Mouse (Mus musculus): ENCODE measurements around the gene Zfp652. TPM values are rescaled to one million over a fixed set of nuclear protein-coding genes. Genes with fewer than 3 reads are reported as not detected.
A peak's percentile ranks its signal among the peaks of the same experiment; 100 is the strongest.

Zfp652 gene
- polyA plus RNA-seq, 1 experiment from 2014 or later = 23.2 TPM

- Histone ChIP-seq H3K4me2 (ENCODE audit: low read depth, low read length) (no peak overlapping the region), H3K4me3 (ENCODE audit: low read length) (no peak overlapping the region), H3K27me3 (ENCODE audit: control insufficient read depth, insufficient read depth, low read depth, low read length) (no peaks in the 10 kb centered on the region), H3K36me3 (ENCODE audit: control insufficient read depth, insufficient read depth, low read length) (no peaks in the 10 kb centered on the region), H3K9me3 (ENCODE audit: control insufficient read depth, low read length) (no peaks in the 10 kb centered on the region), H3K4me1 (replicated peaks; ENCODE audit: control insufficient read depth, insufficient read depth, low read length) (no peaks in the 10 kb centered on the region), H3K27ac (ENCODE audit: low read length) (no peak overlapping the region), H3K9ac (ENCODE audit: low read length) (no peak overlapping the region)
- no peak for ATAC-seq (ENCODE audit: low read depth)
- WGBS = 82% methylated on average over 12 of the region's 12 CpGs
Observed at GRCm38 (mm10) chr11:95704032-95704969, 8.2 kb upstream of the Zfp652 start.

DNA sequence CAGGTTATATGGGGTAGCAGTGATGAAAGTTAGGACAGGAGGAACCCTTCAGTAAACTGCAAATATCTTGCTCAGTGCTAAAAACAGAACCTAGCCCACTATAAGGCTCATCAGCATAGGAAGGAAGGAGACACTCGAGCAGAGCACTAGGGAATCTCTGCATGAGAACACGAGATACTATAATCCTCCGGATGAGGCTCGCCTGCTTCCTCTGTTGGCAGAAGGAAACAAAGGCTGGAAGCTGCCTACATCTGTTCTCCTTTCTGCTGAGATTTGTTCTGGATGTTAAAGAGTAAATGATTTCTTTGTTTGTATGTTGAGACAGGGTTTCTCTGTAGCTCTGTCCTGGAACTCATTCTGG lies 7.5 kb upstream of the Zfp652 start:
- 67% methylated on average over 4 of the region's 4 CpGs for WGBS
- ATAC-seq (ENCODE audit: low read depth) = no peak
- Histone ChIP-seq H3K4me1 (replicated peaks; ENCODE audit: control insufficient read depth, insufficient read depth, low read length) (no peaks in the 10 kb centered on the region), H3K36me3 (ENCODE audit: control insufficient read depth, insufficient read depth, low read length) (no peaks in the 10 kb centered on the region), H3K9ac (ENCODE audit: low read length) (no peak overlapping the region), H3K4me2 (ENCODE audit: low read depth, low read length) (no peak overlapping the region), H3K27me3 (ENCODE audit: control insufficient read depth, insufficient read depth, low read depth, low read length) (no peaks in the 10 kb centered on the region), H3K4me3 (ENCODE audit: low read length) (no peak overlapping the region), H3K9me3 (ENCODE audit: control insufficient read depth, low read length) (no peaks in the 10 kb centered on the region), H3K27ac (ENCODE audit: low read length) (no peak overlapping the region)

- no peak for ATAC-seq (ENCODE audit: low read depth)
- no peaks in the 10 kb centered on the region for H3K9me3 ChIP-seq (ENCODE audit: control insufficient read depth, low read length)
- H3K27me3 ChIP-seq (ENCODE audit: control insufficient read depth, insufficient read depth, low read depth, low read length) = no peaks in the 10 kb centered on the region
- H3K27ac ChIP-seq (ENCODE audit: low read length) = no peak overlapping the region
- H3K36me3 ChIP-seq (ENCODE audit: control insufficient read depth, insufficient read depth, low read length) = no peaks in the 10 kb centered on the region
- 85% methylated on average over 6 of the region's 6 CpGs for whole genome bisulfite sequencing
- peaks cover 9% of the 10 kb centered on the region for H3K4me1 ChIP-seq (replicated peaks; ENCODE audit: control insufficient read depth, insufficient read depth, low read length)
- H3K4me2 ChIP-seq (ENCODE audit: low read depth, low read length) = no peak overlapping the region
- H3K9ac ChIP-seq (ENCODE audit: low read length) = no peak overlapping the region
- no peak overlapping the region for H3K4me3 ChIP-seq (ENCODE audit: low read length)
Observed at GRCm38 (mm10) chr11:95709534-95710040, 2.9 kb upstream of the Zfp652 start.

- Histone ChIP-seq H3K4me2 (ENCODE audit: low read depth, low read length) (no peak overlapping the region), H3K4me1 (replicated peaks; ENCODE audit: control insufficient read depth, insufficient read depth, low read length) (peaks cover 18% of the 10 kb centered on the region), H3K36me3 (ENCODE audit: control insufficient read depth, insufficient read depth, low read length) (no peaks in the 10 kb centered on the region), H3K4me3 (ENCODE audit: low read length) (no peak overlapping the region), H3K9me3 (ENCODE audit: control insufficient read depth, low read length) (no peaks in the 10 kb centered on the region), H3K27ac (ENCODE audit: low read length) (no peak overlapping the region), H3K9ac (ENCODE audit: low read length) (no peak overlapping the region), H3K27me3 (ENCODE audit: control insufficient read depth, insufficient read depth, low read depth, low read length) (no peaks in the 10 kb centered on the region)
- 81% methylated on average over 7 of the region's 7 CpGs for WGBS
- no peak for ATAC-seq (ENCODE audit: low read depth)
Observed at GRCm38 (mm10) chr11:95710478-95710877, 2.0 kb upstream of the Zfp652 start.

DNA sequence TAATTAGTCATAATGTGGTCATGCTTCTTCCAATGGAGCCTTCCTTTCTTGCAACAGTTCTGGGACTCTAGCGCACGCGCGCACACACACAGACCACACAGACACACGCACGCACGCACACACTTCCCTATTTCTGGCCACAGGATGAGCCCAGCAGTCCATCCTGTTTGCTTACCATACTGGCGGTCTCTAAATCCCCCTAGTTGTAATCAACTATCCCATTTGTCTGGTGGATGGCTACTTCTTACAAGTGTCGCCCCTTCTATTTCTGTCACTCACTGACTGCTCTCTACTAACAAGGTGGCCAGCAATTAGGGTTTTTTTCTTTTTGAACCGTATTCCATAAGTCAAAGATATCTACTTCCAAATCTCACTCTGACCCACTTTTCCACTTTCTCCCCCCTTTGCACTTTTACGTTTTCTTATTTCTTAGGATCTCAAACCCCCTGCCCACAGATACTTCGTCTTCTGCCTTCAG lies 349 bp upstream of the Zfp652 start:
- H3K9ac ChIP-seq (ENCODE audit: low read length) = peak overlapping the region; percentile 98

DNA sequence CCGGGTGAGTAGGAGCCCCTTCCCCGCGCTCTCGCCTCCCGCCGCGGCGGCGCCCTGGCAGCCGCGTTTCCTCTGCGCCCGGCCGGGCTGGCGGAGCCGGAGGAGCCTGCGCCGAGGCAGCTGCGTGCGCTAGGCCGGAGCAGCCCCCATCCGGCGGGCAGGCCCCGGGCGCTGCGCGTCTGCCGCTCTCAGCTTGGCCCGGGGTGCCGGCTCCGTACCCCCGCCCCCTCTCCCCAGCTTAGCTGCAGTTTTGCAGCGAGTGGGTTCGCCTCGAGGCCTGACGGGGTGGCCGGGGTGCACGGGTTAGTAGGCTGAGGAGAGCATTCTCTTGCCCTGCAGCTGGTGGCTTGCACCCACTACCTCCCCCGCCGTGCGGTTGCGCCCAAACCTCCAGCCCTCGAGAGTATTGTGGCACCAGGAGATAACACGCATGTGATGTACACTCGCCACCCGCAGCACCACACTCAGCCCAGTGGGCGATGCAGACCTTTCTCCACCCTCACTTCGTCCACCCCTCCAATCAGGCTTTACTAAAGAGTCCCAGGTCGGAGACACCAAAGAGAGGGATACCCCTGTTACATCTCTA lies 845 bp downstream of the Zfp652 start:
- no peaks in the 10 kb centered on the region for H3K9me3 ChIP-seq (ENCODE audit: control insufficient read depth, low read length)
- peak overlapping the region; percentile 95 for H3K4me3 ChIP-seq (ENCODE audit: low read length)
- WGBS = under 1% methylated on average over 33 of the region's 49 CpGs
- no peaks in the 10 kb centered on the region for H3K27me3 ChIP-seq (ENCODE audit: control insufficient read depth, insufficient read depth, low read depth, low read length)
- peak; percentile 62 for ATAC-seq (ENCODE audit: low read depth)
- H3K9ac ChIP-seq (ENCODE audit: low read length) = peak overlapping the region; percentile 98
- peak overlapping the region; percentile 97 for H3K27ac ChIP-seq (ENCODE audit: low read length)
- peaks cover 25% of the 10 kb centered on the region for H3K4me1 ChIP-seq (replicated peaks; ENCODE audit: control insufficient read depth, insufficient read depth, low read length)
- peak overlapping the region; percentile 91 for H3K4me2 ChIP-seq (ENCODE audit: low read depth, low read length)
- H3K36me3 ChIP-seq (ENCODE audit: control insufficient read depth, insufficient read depth, low read length) = no peaks in the 10 kb centered on the region

More for the DNA sequence above, 349 bp upstream of the Zfp652 start:
- Histone ChIP-seq H3K27me3 (ENCODE audit: control insufficient read depth, insufficient read depth, low read depth, low read length) (no peaks in the 10 kb centered on the region), H3K4me1 (replicated peaks; ENCODE audit: control insufficient read depth, insufficient read depth, low read length) (peaks cover 25% of the 10 kb centered on the region), H3K4me3 (ENCODE audit: low read length) (peak overlapping the region; percentile 95), H3K36me3 (ENCODE audit: control insufficient read depth, insufficient read depth, low read length) (no peaks in the 10 kb centered on the region), H3K27ac (ENCODE audit: low read length) (peak overlapping the region; percentile 97), H3K4me2 (ENCODE audit: low read depth, low read length) (peak overlapping the region; percentile 91), H3K9me3 (ENCODE audit: control insufficient read depth, low read length) (no peaks in the 10 kb centered on the region)
- WGBS = 22% methylated on average over 12 of the region's 12 CpGs
- peak; percentile 20; the same call in 1 of the 2 replicates for ATAC-seq (ENCODE audit: low read depth)

- Histone ChIP-seq H3K4me1 (replicated peaks; ENCODE audit: control insufficient read depth, insufficient read depth, low read length) (peaks cover 25% of the 10 kb centered on the region), H3K9ac (ENCODE audit: low read length) (peak overlapping the region; percentile 98), H3K27me3 (ENCODE audit: control insufficient read depth, insufficient read depth, low read depth, low read length) (no peaks in the 10 kb centered on the region), H3K4me2 (ENCODE audit: low read depth, low read length) (peak overlapping the region; percentile 91), H3K27ac (ENCODE audit: low read length) (peak overlapping the region; percentile 97), H3K4me3 (ENCODE audit: low read length) (peak overlapping the region; percentile 95), H3K9me3 (ENCODE audit: control insufficient read depth, low read length) (no peaks in the 10 kb centered on the region), H3K36me3 (ENCODE audit: control insufficient read depth, insufficient read depth, low read length) (no peaks in the 10 kb centered on the region)
- 0% methylated on average over 13 of the region's 13 CpGs for WGBS
- ATAC-seq (ENCODE audit: low read depth) = no peak
Observed at GRCm38 (mm10) chr11:95713811-95714241, 1.4 kb downstream of the Zfp652 start.

GRCm38 (mm10) chr11:95714411-95714810 lies 1.9 kb downstream of the Zfp652 start:
- peak overlapping the region; percentile 91 for H3K4me2 ChIP-seq (ENCODE audit: low read depth, low read length)
- ATAC-seq (ENCODE audit: low read depth) = no peak
- H3K27me3 ChIP-seq (ENCODE audit: control insufficient read depth, insufficient read depth, low read depth, low read length) = no peaks in the 10 kb centered on the region
- no peak overlapping the region for H3K27ac ChIP-seq (ENCODE audit: low read length)
- H3K9ac ChIP-seq (ENCODE audit: low read length) = peak overlapping the region; percentile 98
- WGBS = 22% methylated on average over 7 of the region's 7 CpGs
- no peaks in the 10 kb centered on the region for H3K9me3 ChIP-seq (ENCODE audit: control insufficient read depth, low read length)
- H3K4me3 ChIP-seq (ENCODE audit: low read length) = peak overlapping the region; percentile 95
- peaks cover 25% of the 10 kb centered on the region for H3K4me1 ChIP-seq (replicated peaks; ENCODE audit: control insufficient read depth, insufficient read depth, low read length)
- no peaks in the 10 kb centered on the region for H3K36me3 ChIP-seq (ENCODE audit: control insufficient read depth, insufficient read depth, low read length)

DNA sequence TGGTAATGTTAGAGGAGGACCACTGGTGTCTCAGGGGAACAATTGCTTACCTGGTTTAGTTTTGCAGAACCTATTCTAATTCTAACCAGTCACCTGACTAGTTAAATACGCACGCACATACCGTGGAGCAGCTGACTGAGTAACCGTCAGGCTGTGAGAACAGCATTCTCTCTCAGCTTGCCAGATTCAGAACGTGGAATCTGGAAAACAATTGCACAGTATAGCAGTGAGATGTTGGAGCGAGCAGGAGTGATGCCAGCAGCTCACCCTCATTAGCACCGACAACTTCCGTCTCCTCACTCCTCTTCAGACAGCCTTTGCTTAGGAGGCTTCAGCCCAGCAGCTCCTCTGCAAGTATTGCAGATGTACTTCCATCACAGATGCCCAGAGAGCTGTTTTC lies 3.7 kb downstream of the Zfp652 start:
- H3K9me3 ChIP-seq (ENCODE audit: control insufficient read depth, low read length) = no peaks in the 10 kb centered on the region
- no peak overlapping the region for H3K4me2 ChIP-seq (ENCODE audit: low read depth, low read length)
- 59% methylated on average over 8 of the region's 8 CpGs for WGBS
- no peak for ATAC-seq (ENCODE audit: low read depth)
- no peaks in the 10 kb centered on the region for H3K36me3 ChIP-seq (ENCODE audit: control insufficient read depth, insufficient read depth, low read length)
- H3K27ac ChIP-seq (ENCODE audit: low read length) = no peak overlapping the region
- H3K4me1 ChIP-seq (replicated peaks; ENCODE audit: control insufficient read depth, insufficient read depth, low read length) = peaks cover 25% of the 10 kb centered on the region
- H3K9ac ChIP-seq (ENCODE audit: low read length) = no peak overlapping the region
- H3K27me3 ChIP-seq (ENCODE audit: control insufficient read depth, insufficient read depth, low read depth, low read length) = no peaks in the 10 kb centered on the region
- no peak overlapping the region for H3K4me3 ChIP-seq (ENCODE audit: low read length)
